Mouse (Mus musculus): ENCODE measurements at regions not wholly inside any gene's neighbourhood (a gene's known extent, or its start where the extent isn't known, plus 50 kb on each side); places are given as distances from the start of the nearest gene placed in this dataset.

- H3K9me3 ChIP-seq (replicated peaks; ENCODE audit: insufficient read depth, low read length) = no peaks in the 10 kb centered on the region
- H3K4me3 ChIP-seq (ENCODE audit: control insufficient read depth in 1 of 2, insufficient read depth in 1 of 2, low read depth in 2 of 2, low read length in 2 of 2) = no peak overlapping the region
- no peak overlapping the region for H3K27ac ChIP-seq (ENCODE audit: control insufficient read depth, low read depth, low read length)
- no peak overlapping the region for H3K9ac ChIP-seq (ENCODE audit: control insufficient read depth, low read depth, low read length, poor library complexity, severe bottlenecking)
- no peaks in the 10 kb centered on the region for H3K79me2 ChIP-seq (ENCODE audit: control insufficient read depth, insufficient read depth, low read length, poor library complexity)
- no peaks in the 10 kb centered on the region for H3K36me3 ChIP-seq (ENCODE audit: control insufficient read depth in 1 of 2, insufficient read depth in 2 of 2, low read length in 2 of 2)
- no peaks in the 10 kb centered on the region for H3K4me1 ChIP-seq (ENCODE audit: control insufficient read depth in 1 of 2, insufficient read depth in 2 of 2, low read length in 2 of 2)
- DNase-seq (ENCODE audit: low read depth, low spot score) = peak; percentile 1
- TF ChIP-seq GATA1 (IDR thresholded peaks at IDR 0.05; ENCODE audit: low read depth, low read length) = no peak
- TF ChIP-seq E2F4 (IDR thresholded peaks at IDR 0.05; ENCODE audit: borderline replicate concordance, low read depth, low read length) = no peak
- no peaks in the 10 kb centered on the region for H3K27me3 ChIP-seq (ENCODE audit: control insufficient read depth in 1 of 2, insufficient read depth in 2 of 2, low read length in 2 of 2)
Observed at GRCm38 (mm10) chr15:93094202-93095135, 180.5 kb downstream of the Gxylt1 start.

- no peak for TF ChIP-seq TCF12 (IDR thresholded peaks at IDR 0.05; ENCODE audit: low read depth, low read length)
- TF ChIP-seq ZKSCAN1 (IDR thresholded peaks at IDR 0.05; ENCODE audit: low read depth, low read length) = no peak
- TF ChIP-seq ETS1 (IDR thresholded peaks at IDR 0.05; ENCODE audit: low read depth, low read length) = no peak
- TF ChIP-seq GABPA (IDR thresholded peaks at IDR 0.05; ENCODE audit: low read depth, low read length) = no peak
- TF ChIP-seq USF2 (IDR thresholded peaks at IDR 0.05; ENCODE audit: borderline replicate concordance in 1 of 2, insufficient read depth in 1 of 2, low read depth in 1 of 2, low read length in 2 of 2) = no peak
- no peak for TF ChIP-seq POLR2A (IDR thresholded peaks at IDR 0.05; ENCODE audit: control insufficient read depth in 1 of 2, insufficient read depth in 1 of 2, low read depth in 1 of 2, low read length in 2 of 2, poor library complexity in 1 of 2)
- no peak for TF ChIP-seq BHLHE40 (IDR thresholded peaks at IDR 0.05; ENCODE audit: borderline replicate concordance, low read depth, low read length)
- TF ChIP-seq JUND (IDR thresholded peaks at IDR 0.05; ENCODE audit: low read depth, low read length) = no peak
- no peak for TF ChIP-seq ZMIZ1 (IDR thresholded peaks at IDR 0.05; ENCODE audit: low read depth, low read length)
- no peak for TF ChIP-seq MAX (IDR thresholded peaks at IDR 0.05; ENCODE audit: low read length)
- TF ChIP-seq SIN3A (IDR thresholded peaks at IDR 0.05; ENCODE audit: low read length) = no peak
- no peak for TF ChIP-seq KAT2A (conservative IDR thresholded peaks at IDR 0.05; ENCODE audit: low read depth, low read length)
- no peak for TF ChIP-seq NELFE (IDR thresholded peaks at IDR 0.05; ENCODE audit: low read depth, low read length)
- no peak for TF ChIP-seq CHD2 (IDR thresholded peaks at IDR 0.05; ENCODE audit: low read length)
- TF ChIP-seq MYB (IDR thresholded peaks at IDR 0.05; ENCODE audit: low read depth, low read length) = no peak
- TF ChIP-seq UBTF (IDR thresholded peaks at IDR 0.05; ENCODE audit: borderline replicate concordance, insufficient read depth, low read depth, low read length) = no peak
- no peak for TF ChIP-seq ZC3H11A (IDR thresholded peaks at IDR 0.05; ENCODE audit: low read depth, low read length)
- no peak for TF ChIP-seq ELF1 (IDR thresholded peaks at IDR 0.05; ENCODE audit: low read depth, low read length)
- TF ChIP-seq POLR2AphosphoS2 (IDR thresholded peaks at IDR 0.05; ENCODE audit: low read length) = no peak
- no peak for TF ChIP-seq USF1 (IDR thresholded peaks at IDR 0.05; ENCODE audit: low read depth, low read length)
- Histone ChIP-seq H3K36me3 (ENCODE audit: control insufficient read depth in 1 of 2, insufficient read depth in 2 of 2, low read length in 2 of 2) (no peaks in the 10 kb centered on the region), H3K4me1 (ENCODE audit: control insufficient read depth in 1 of 2, insufficient read depth in 2 of 2, low read length in 2 of 2) (no peaks in the 10 kb centered on the region), H3K9ac (ENCODE audit: control insufficient read depth, low read depth, low read length, poor library complexity, severe bottlenecking) (no peak overlapping the region), H3K9me3 (replicated peaks; ENCODE audit: insufficient read depth, low read length) (no peaks in the 10 kb centered on the region), H3K27ac (ENCODE audit: control insufficient read depth, low read depth, low read length) (no peak overlapping the region), H3K79me2 (ENCODE audit: control insufficient read depth, insufficient read depth, low read length, poor library complexity) (no peaks in the 10 kb centered on the region), H3K27me3 (ENCODE audit: control insufficient read depth in 1 of 2, insufficient read depth in 2 of 2, low read length in 2 of 2) (no peaks in the 10 kb centered on the region), H3K4me3 (ENCODE audit: control insufficient read depth in 1 of 2, insufficient read depth in 1 of 2, low read depth in 2 of 2, low read length in 2 of 2) (no peak overlapping the region)
- no peak for DNase-seq (ENCODE audit: low read depth, low spot score)
Observed at GRCm38 (mm10) chr15:93091396-93091795, 183.6 kb downstream of the Gxylt1 start.
